Mouse (Mus musculus): ENCODE results near the gene Afdn. TPM values are rescaled to one million over a fixed set of nuclear protein-coding genes. Genes with fewer than 3 reads are reported as not detected.

Afdn gene
- polyA plus RNA-seq, 1 experiment from 2014 or later: 78.1 TPM

- Histone ChIP-seq H3K9me3 (ENCODE audit: control insufficient read depth, low read length) (no peaks in the 10 kb centered on the region), H3K4me1 (ENCODE audit: control insufficient read depth in 2 of 2, insufficient read depth in 2 of 2, low read length in 2 of 2) (peaks cover 32 to 52% of the 10 kb centered on the region in 2 experiments), H3K4me2 (ENCODE audit: low read length) (peak overlapping the region; percentile 25; the same call in 1 of the 2 replicates), H3K4me3 (ENCODE audit: control insufficient read depth in 1 of 2, insufficient read depth in 1 of 2, low read depth in 1 of 2, low read length in 2 of 2) (no peak overlapping the region), H3K36me3 (ENCODE audit: control insufficient read depth, insufficient read depth, low read length) (no peaks in the 10 kb centered on the region), H3K9ac (ENCODE audit: low read length) (peak overlapping the region; percentile 61), H3K27me3 (ENCODE audit: control insufficient read depth, insufficient read depth, low read length) (no peaks in the 10 kb centered on the region), H3K27ac (replicated peaks in 1 of 2; ENCODE audit: control insufficient read depth in 1 of 2, insufficient read depth in 1 of 2, low read depth in 2 of 2, low read length in 2 of 2) (peak overlapping the region; percentile 52 to 81)
- no peak for ATAC-seq (ENCODE audit: insufficient number of reproducible peaks, insufficient read depth, low FRiP score, low read depth)
- 7% methylated on average over 5 of the region's 5 CpGs for WGBS
Measured at GRCm38 (mm10) chr17:13743709-13744079, 16.6 kb upstream of the Afdn start.

DNA sequence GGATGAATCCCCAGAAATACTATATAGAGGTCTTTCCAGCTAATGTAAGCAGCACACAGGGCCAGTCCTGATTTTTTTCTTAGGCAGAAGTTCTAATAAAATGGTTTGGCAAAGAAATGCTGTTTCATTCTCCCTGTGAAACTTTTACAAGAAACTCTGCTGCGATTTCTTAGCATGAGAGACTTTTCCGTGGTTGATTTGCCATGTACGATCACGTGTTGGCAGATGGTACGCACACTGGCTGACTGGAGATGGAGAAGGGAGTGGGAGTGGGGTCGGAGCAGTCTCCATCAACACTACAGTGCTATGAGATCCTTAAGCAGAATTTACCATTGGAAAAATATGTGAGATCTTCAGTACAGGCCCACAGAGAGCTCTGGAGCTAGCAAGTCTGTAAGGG is 16.1 kb upstream of the Afdn start:
- no peak for ATAC-seq (ENCODE audit: insufficient number of reproducible peaks, insufficient read depth, low FRiP score, low read depth)
- no peak overlapping the region; a peak in 1 of 4 replicates for H3K27ac ChIP-seq (replicated peaks in 1 of 2; ENCODE audit: control insufficient read depth in 1 of 2, insufficient read depth in 1 of 2, low read depth in 2 of 2, low read length in 2 of 2)
- H3K27me3 ChIP-seq (ENCODE audit: control insufficient read depth, insufficient read depth, low read length): no peaks in the 10 kb centered on the region
- 70% methylated on average over 6 of the region's 6 CpGs for WGBS
- peaks cover 32 to 52% of the 10 kb centered on the region in 2 experiments for H3K4me1 ChIP-seq (ENCODE audit: control insufficient read depth in 2 of 2, insufficient read depth in 2 of 2, low read length in 2 of 2)
- H3K9ac ChIP-seq (ENCODE audit: low read length): no peak overlapping the region
- no peak overlapping the region for H3K4me2 ChIP-seq (ENCODE audit: low read length)
- H3K36me3 ChIP-seq (ENCODE audit: control insufficient read depth, insufficient read depth, low read length): no peaks in the 10 kb centered on the region
- no peaks in the 10 kb centered on the region for H3K9me3 ChIP-seq (ENCODE audit: control insufficient read depth, low read length)
- no peak overlapping the region for H3K4me3 ChIP-seq (ENCODE audit: control insufficient read depth in 1 of 2, insufficient read depth in 1 of 2, low read depth in 1 of 2, low read length in 2 of 2)

DNA sequence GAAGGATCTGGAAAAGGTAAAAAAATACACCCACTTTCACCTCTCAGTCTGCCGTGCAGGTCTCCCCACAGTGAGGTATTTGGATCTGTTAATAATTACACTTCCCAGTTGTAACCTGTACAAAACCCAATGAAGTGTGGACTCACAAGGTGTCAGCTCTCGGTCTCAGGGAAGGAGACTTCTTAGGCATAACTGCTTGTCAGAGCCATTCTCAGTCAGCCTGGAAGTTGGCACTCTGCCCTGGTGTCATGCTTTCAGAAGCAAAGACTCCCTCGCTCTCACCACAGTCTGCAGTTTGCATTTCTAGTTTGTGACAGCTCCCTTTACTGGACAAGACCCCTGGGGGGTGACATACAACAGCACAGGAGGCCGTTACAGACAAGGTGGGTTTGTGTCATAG is 15.5 kb upstream of the Afdn start:
- 16% methylated on average over 4 of the region's 4 CpGs for WGBS
- no peak overlapping the region for H3K4me2 ChIP-seq (ENCODE audit: low read length)
- H3K4me3 ChIP-seq (ENCODE audit: control insufficient read depth in 1 of 2, insufficient read depth in 1 of 2, low read depth in 1 of 2, low read length in 2 of 2): no peak overlapping the region
- H3K27ac ChIP-seq (replicated peaks in 1 of 2; ENCODE audit: control insufficient read depth in 1 of 2, insufficient read depth in 1 of 2, low read depth in 2 of 2, low read length in 2 of 2): peak overlapping the region; percentile 3 to 46; a peak in 3 of 4 replicates
- no peak overlapping the region for H3K9ac ChIP-seq (ENCODE audit: low read length)
- peaks cover 32 to 52% of the 10 kb centered on the region in 2 experiments for H3K4me1 ChIP-seq (ENCODE audit: control insufficient read depth in 2 of 2, insufficient read depth in 2 of 2, low read length in 2 of 2)
- H3K36me3 ChIP-seq (ENCODE audit: control insufficient read depth, insufficient read depth, low read length): no peaks in the 10 kb centered on the region
- ATAC-seq (ENCODE audit: insufficient number of reproducible peaks, insufficient read depth, low FRiP score, low read depth): no peak
- no peaks in the 10 kb centered on the region for H3K9me3 ChIP-seq (ENCODE audit: control insufficient read depth, low read length)
- H3K27me3 ChIP-seq (ENCODE audit: control insufficient read depth, insufficient read depth, low read length): no peaks in the 10 kb centered on the region

DNA sequence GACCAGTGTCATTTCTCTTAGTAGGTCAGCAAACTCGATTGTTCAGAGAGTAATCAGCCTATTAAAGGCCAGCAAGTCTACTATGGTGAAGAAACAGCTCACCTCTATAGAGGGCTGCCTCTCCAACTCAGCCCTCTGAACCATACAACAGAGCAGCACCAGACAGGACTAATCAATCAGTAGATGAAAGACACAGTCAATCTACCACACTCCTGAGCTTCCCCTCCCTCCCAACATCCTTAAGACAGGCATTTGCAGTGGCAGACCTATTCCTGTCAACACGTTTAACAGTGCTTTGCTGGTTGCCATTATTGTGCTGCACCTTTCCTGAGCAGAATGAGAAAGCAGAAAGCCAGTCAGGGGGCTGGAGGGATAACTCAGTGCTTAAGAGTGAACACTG is 15.0 kb upstream of the Afdn start:
- no peaks in the 10 kb centered on the region for H3K27me3 ChIP-seq (ENCODE audit: control insufficient read depth, insufficient read depth, low read length)
- peaks cover 32 to 49% of the 10 kb centered on the region in 2 experiments for H3K4me1 ChIP-seq (ENCODE audit: control insufficient read depth in 2 of 2, insufficient read depth in 2 of 2, low read length in 2 of 2)
- H3K4me2 ChIP-seq (ENCODE audit: low read length): no peak overlapping the region
- H3K9me3 ChIP-seq (ENCODE audit: control insufficient read depth, low read length): no peaks in the 10 kb centered on the region
- no peak for ATAC-seq (ENCODE audit: insufficient number of reproducible peaks, insufficient read depth, low FRiP score, low read depth)
- no peak overlapping the region for H3K4me3 ChIP-seq (ENCODE audit: control insufficient read depth in 1 of 2, insufficient read depth in 1 of 2, low read depth in 1 of 2, low read length in 2 of 2)
- 43% methylated on average over 2 of the region's 2 CpGs for WGBS
- H3K36me3 ChIP-seq (ENCODE audit: control insufficient read depth, insufficient read depth, low read length): no peaks in the 10 kb centered on the region
- H3K27ac ChIP-seq (replicated peaks in 1 of 2; ENCODE audit: control insufficient read depth in 1 of 2, insufficient read depth in 1 of 2, low read depth in 2 of 2, low read length in 2 of 2): peak overlapping the region; percentile 3 to 46; a peak in 2 of 4 replicates
- H3K9ac ChIP-seq (ENCODE audit: low read length): no peak overlapping the region

DNA sequence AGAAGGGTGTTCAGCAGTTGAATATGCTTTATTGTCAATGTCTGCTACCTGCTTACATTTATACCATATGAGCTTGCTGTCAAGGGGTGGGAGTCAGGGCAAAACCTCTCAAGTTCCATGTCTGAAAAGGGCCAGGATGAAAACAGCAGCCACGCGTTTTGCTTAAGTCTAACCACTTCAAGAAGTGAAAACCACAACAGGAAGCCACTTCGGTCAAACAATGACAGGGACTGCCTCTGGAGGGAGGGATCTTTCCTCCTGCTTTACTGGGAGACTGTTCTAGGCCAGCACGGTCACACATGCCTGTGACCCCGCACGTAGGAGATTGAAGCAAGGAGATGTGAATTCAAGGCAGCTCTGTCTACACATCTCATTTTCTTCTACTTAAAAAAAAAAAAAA is 14.0 kb upstream of the Afdn start:
- WGBS: 61% methylated on average over 6 of the region's 6 CpGs
- no peak for ATAC-seq (ENCODE audit: insufficient number of reproducible peaks, insufficient read depth, low FRiP score, low read depth)
- Histone ChIP-seq H3K4me2 (ENCODE audit: low read length) (no peak overlapping the region), H3K4me3 (ENCODE audit: control insufficient read depth in 1 of 2, insufficient read depth in 1 of 2, low read depth in 1 of 2, low read length in 2 of 2) (no peak overlapping the region), H3K36me3 (ENCODE audit: control insufficient read depth, insufficient read depth, low read length) (no peaks in the 10 kb centered on the region), H3K9ac (ENCODE audit: low read length) (no peak overlapping the region), H3K27ac (replicated peaks in 1 of 2; ENCODE audit: control insufficient read depth in 1 of 2, insufficient read depth in 1 of 2, low read depth in 2 of 2, low read length in 2 of 2) (no peak overlapping the region), H3K4me1 (ENCODE audit: control insufficient read depth in 2 of 2, insufficient read depth in 2 of 2, low read length in 2 of 2) (peaks cover 28 to 40% of the 10 kb centered on the region in 2 experiments), H3K27me3 (ENCODE audit: control insufficient read depth, insufficient read depth, low read length) (no peaks in the 10 kb centered on the region), H3K9me3 (ENCODE audit: control insufficient read depth, low read length) (no peaks in the 10 kb centered on the region)

- no peak overlapping the region for H3K9ac ChIP-seq (ENCODE audit: low read length)
- H3K4me3 ChIP-seq (ENCODE audit: control insufficient read depth in 1 of 2, insufficient read depth in 1 of 2, low read depth in 1 of 2, low read length in 2 of 2): no peak overlapping the region
- no peak overlapping the region for H3K27ac ChIP-seq (replicated peaks in 1 of 2; ENCODE audit: control insufficient read depth in 1 of 2, insufficient read depth in 1 of 2, low read depth in 2 of 2, low read length in 2 of 2)
- H3K36me3 ChIP-seq (ENCODE audit: control insufficient read depth, insufficient read depth, low read length): no peaks in the 10 kb centered on the region
- no peaks in the 10 kb centered on the region for H3K27me3 ChIP-seq (ENCODE audit: control insufficient read depth, insufficient read depth, low read length)
- no peak for ATAC-seq (ENCODE audit: insufficient number of reproducible peaks, insufficient read depth, low FRiP score, low read depth)
- H3K4me2 ChIP-seq (ENCODE audit: low read length): no peak overlapping the region
- 84% methylated on average over 9 of the region's 9 CpGs for WGBS
- H3K4me1 ChIP-seq (ENCODE audit: control insufficient read depth in 2 of 2, insufficient read depth in 2 of 2, low read length in 2 of 2): peaks cover 18 to 30% of the 10 kb centered on the region in 2 experiments
- no peaks in the 10 kb centered on the region for H3K9me3 ChIP-seq (ENCODE audit: control insufficient read depth, low read length)
Measured at GRCm38 (mm10) chr17:13747681-13748080, 12.7 kb upstream of the Afdn start.

GRCm38 (mm10) chr17:13749027-13749426 is 11.3 kb upstream of the Afdn start:
- WGBS: 87% methylated on average over 4 of the region's 4 CpGs
- H3K4me3 ChIP-seq (ENCODE audit: control insufficient read depth in 1 of 2, insufficient read depth in 1 of 2, low read depth in 1 of 2, low read length in 2 of 2): no peak overlapping the region
- ATAC-seq (ENCODE audit: insufficient number of reproducible peaks, insufficient read depth, low FRiP score, low read depth): no peak
- H3K27ac ChIP-seq (replicated peaks in 1 of 2; ENCODE audit: control insufficient read depth in 1 of 2, insufficient read depth in 1 of 2, low read depth in 2 of 2, low read length in 2 of 2): no peak overlapping the region
- no peaks in the 10 kb centered on the region for H3K36me3 ChIP-seq (ENCODE audit: control insufficient read depth, insufficient read depth, low read length)
- no peak overlapping the region for H3K4me2 ChIP-seq (ENCODE audit: low read length)
- H3K9ac ChIP-seq (ENCODE audit: low read length): no peak overlapping the region
- H3K4me1 ChIP-seq (ENCODE audit: control insufficient read depth in 2 of 2, insufficient read depth in 2 of 2, low read length in 2 of 2): peaks cover 5 to 17% of the 10 kb centered on the region in 2 experiments
- H3K9me3 ChIP-seq (ENCODE audit: control insufficient read depth, low read length): no peaks in the 10 kb centered on the region
- no peaks in the 10 kb centered on the region for H3K27me3 ChIP-seq (ENCODE audit: control insufficient read depth, insufficient read depth, low read length)

DNA sequence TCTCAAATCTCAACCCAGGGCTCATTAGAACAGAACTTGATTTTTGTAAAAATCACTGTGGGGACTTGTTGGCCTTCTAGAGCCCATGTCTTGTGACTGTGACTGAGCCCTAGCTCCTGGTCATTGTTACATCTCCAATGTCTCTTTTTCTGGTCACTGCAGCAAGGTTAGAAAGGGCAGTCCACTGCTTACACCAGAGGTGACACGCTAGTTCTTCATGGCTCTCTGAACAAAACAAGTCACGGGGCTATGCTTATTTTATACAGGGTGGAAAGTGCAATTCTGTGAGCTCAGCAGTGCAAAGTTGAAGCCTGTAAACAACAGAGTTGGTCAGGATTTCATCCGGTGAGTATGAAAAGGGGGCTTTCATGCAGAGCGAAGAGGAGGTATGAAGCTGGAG is 6.4 kb upstream of the Afdn start:
- no peak overlapping the region for H3K9ac ChIP-seq (ENCODE audit: low read length)
- no peaks in the 10 kb centered on the region for H3K9me3 ChIP-seq (ENCODE audit: control insufficient read depth, low read length)
- H3K27ac ChIP-seq (replicated peaks in 1 of 2; ENCODE audit: control insufficient read depth in 1 of 2, insufficient read depth in 1 of 2, low read depth in 2 of 2, low read length in 2 of 2): no peak overlapping the region
- no peak for ATAC-seq (ENCODE audit: insufficient number of reproducible peaks, insufficient read depth, low FRiP score, low read depth)
- H3K27me3 ChIP-seq (ENCODE audit: control insufficient read depth, insufficient read depth, low read length): no peaks in the 10 kb centered on the region
- H3K36me3 ChIP-seq (ENCODE audit: control insufficient read depth, insufficient read depth, low read length): no peaks in the 10 kb centered on the region
- WGBS: 84% methylated on average over 4 of the region's 4 CpGs
- peaks cover 0 to 6% of the 10 kb centered on the region in 2 experiments; a peak in 1 of 4 replicates for H3K4me1 ChIP-seq (ENCODE audit: control insufficient read depth in 2 of 2, insufficient read depth in 2 of 2, low read length in 2 of 2)
- H3K4me2 ChIP-seq (ENCODE audit: low read length): no peak overlapping the region
- H3K4me3 ChIP-seq (ENCODE audit: control insufficient read depth in 1 of 2, insufficient read depth in 1 of 2, low read depth in 1 of 2, low read length in 2 of 2): no peak overlapping the region
